8 mouse cellular contexts compared by ENCODE assay signal in the genomic region with DNA sequence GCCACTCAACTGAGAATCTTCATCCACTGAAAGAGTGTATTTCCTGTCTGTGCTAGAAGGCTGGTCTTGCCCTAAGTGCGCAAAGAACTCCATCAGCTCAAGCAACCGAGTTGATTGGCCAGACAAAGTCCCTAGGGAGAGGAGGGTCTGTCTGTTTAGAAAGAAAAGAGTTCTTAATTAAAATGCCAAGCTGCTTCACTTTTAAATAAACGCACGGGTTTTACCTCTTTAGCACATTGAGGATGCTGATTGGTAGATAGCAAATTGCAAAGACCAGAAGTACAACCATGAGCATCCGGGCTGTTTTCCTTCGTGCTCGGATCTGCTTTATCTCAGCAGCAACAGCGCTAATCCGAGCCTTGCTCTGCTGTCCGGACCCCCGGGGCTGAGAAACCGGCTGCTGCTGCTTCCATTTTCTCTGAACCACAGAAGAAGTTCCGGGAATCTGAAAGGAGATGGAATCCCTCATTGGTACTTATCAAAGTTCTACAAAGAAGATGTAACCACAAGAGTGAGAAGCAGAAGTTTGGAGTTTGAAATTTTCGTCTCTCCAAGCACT. TPM values are rescaled to one million over a fixed set of nuclear protein-coding genes. Genes with fewer than 3 reads are reported as not detected.
DNase-seq lines count a peak whose midpoint lies in the region; ATAC-seq and TF ChIP-seq lines count a peak whose summit lies in the region.

No protein-coding gene starts in this region.

- no peaks in the 10 kb centered on the region for H3K4me1 ChIP-seq in embryonic facial prominence, embryonic 11.5 days (ENCODE audit: control insufficient read depth, insufficient read depth, low read length)
- no peaks in the 10 kb centered on the region for H3K4me1 ChIP-seq in heart, postnatal 0 days (ENCODE audit: control insufficient read depth, insufficient read depth)
- H3K4me1 ChIP-seq in limb, embryonic 14.5 days (ENCODE audit: control insufficient read depth, insufficient read depth, low read length) = peaks cover 3% of the 10 kb centered on the region
- no peaks in the 10 kb centered on the region for H3K4me1 ChIP-seq in midbrain, postnatal 0 days (ENCODE audit: insufficient read depth, low read length)

- ATAC-seq in embryonic facial prominence, embryonic 11.5 days (replicated peaks; ENCODE audit: insufficient number of reproducible peaks, low FRiP score, low TSS enrichment, low read depth) = peak; percentile 81
- ATAC-seq in heart, postnatal 0 days (ENCODE audit: insufficient read depth, low read depth) = no peak
- peak; percentile 55 for ATAC-seq in limb, embryonic 14.5 days (ENCODE audit: low FRiP score, low read depth)
- ATAC-seq in midbrain, postnatal 0 days (ENCODE audit: low FRiP score) = peak; percentile 62; the same call in 1 of the 2 replicates

- no peaks in the 10 kb centered on the region for H3K36me3 ChIP-seq in embryonic facial prominence, embryonic 11.5 days (replicated peaks; ENCODE audit: control insufficient read depth, insufficient read depth, low read depth, low read length)
- H3K36me3 ChIP-seq in heart, postnatal 0 days (replicated peaks; ENCODE audit: control insufficient read depth, insufficient read depth, low read length) = no peaks in the 10 kb centered on the region
- H3K36me3 ChIP-seq in limb, embryonic 14.5 days (ENCODE audit: control insufficient read depth, insufficient read depth, low read length) = no peaks in the 10 kb centered on the region
- H3K36me3 ChIP-seq in midbrain, postnatal 0 days (ENCODE audit: insufficient read depth, low read length) = no peaks in the 10 kb centered on the region

- peak overlapping the region; percentile 55 for H3K9ac ChIP-seq in embryonic facial prominence, embryonic 11.5 days (replicated peaks; ENCODE audit: low read length)
- peak overlapping the region; percentile 41 for H3K9ac ChIP-seq in heart, postnatal 0 days (replicated peaks; ENCODE audit: low read depth, low read length)
- peak overlapping the region; percentile 55 for H3K9ac ChIP-seq in limb, embryonic 14.5 days (ENCODE audit: low read depth, low read length, severe bottlenecking)
- no peak overlapping the region for H3K9ac ChIP-seq in midbrain, postnatal 0 days (replicated peaks; ENCODE audit: low read length, poor library complexity, severe bottlenecking)

- H3K27me3 ChIP-seq in embryonic facial prominence, embryonic 11.5 days (ENCODE audit: control insufficient read depth, insufficient read depth, low read length) = no peaks in the 10 kb centered on the region
- H3K27me3 ChIP-seq in heart, postnatal 0 days (ENCODE audit: control insufficient read depth, insufficient read depth, low read length) = no peaks in the 10 kb centered on the region
- no peaks in the 10 kb centered on the region for H3K27me3 ChIP-seq in limb, embryonic 14.5 days (ENCODE audit: control insufficient read depth, insufficient read depth, low read length)
- H3K27me3 ChIP-seq in midbrain, postnatal 0 days (ENCODE audit: insufficient read depth, low read length) = no peaks in the 10 kb centered on the region

- peak overlapping the region; percentile 62 for H3K27ac ChIP-seq in embryonic facial prominence, embryonic 11.5 days (replicated peaks; ENCODE audit: low read depth, low read length)
- peak overlapping the region; percentile 3; the same call in 1 of the 2 replicates for H3K27ac ChIP-seq in heart, postnatal 0 days (ENCODE audit: low read depth)
- H3K27ac ChIP-seq in limb, embryonic 14.5 days (replicated peaks; ENCODE audit: low read depth, low read length) = peak overlapping the region; percentile 58; the same call in 1 of the 2 replicates
- H3K27ac ChIP-seq in midbrain, postnatal 0 days (ENCODE audit: low read depth, low read length) = no peak overlapping the region

- WGBS in embryonic facial prominence, embryonic 11.5 days = 2% methylated on average over 14 of the region's 14 CpGs
- WGBS in heart, postnatal 0 days = 3% methylated on average over 14 of the region's 14 CpGs
- WGBS in limb, embryonic 14.5 days = 3% methylated on average over 14 of the region's 14 CpGs
- 3% methylated on average over 14 of the region's 14 CpGs for WGBS in midbrain, postnatal 0 days

- peak overlapping the region; percentile 53 for H3K4me2 ChIP-seq in embryonic facial prominence, embryonic 11.5 days (ENCODE audit: low read depth, low read length)
- H3K4me2 ChIP-seq in heart, postnatal 0 days (ENCODE audit: low read depth, low read length) = peak overlapping the region; percentile 85
- peak overlapping the region; percentile 81 for H3K4me2 ChIP-seq in limb, embryonic 14.5 days (replicated peaks; ENCODE audit: low read depth, low read length, severe bottlenecking)
- H3K4me2 ChIP-seq in midbrain, postnatal 0 days (ENCODE audit: low read depth, low read length, poor library complexity, severe bottlenecking) = peak overlapping the region; percentile 52

- peak; percentile 20 to 36 for DNase-seq in cerebellum, postnatal 4 days (ENCODE audit: low spot score in 2 of 2)
- no peak for DNase-seq in cerebellum, adult 11 months
- DNase-seq in CD4-positive, CD25-positive, alpha-beta regulatory T cell, adult 2 months (ENCODE audit: low read depth, low spot score) = peak; percentile 9
- peak; percentile 64 for DNase-seq in embryonic facial prominence, embryonic 11.5 days (ENCODE audit: low spot score)
- peak; percentile 8 for DNase-seq in heart, postnatal 0 days (ENCODE audit: low spot score)
- DNase-seq in limb, embryonic 14.5 days (ENCODE audit: low spot score) = peak; percentile 44
- peak; percentile 56 for DNase-seq in midbrain, postnatal 0 days (ENCODE audit: low spot score)
- DNase-seq in layer of hippocampus, adult 11-12 months (ENCODE audit: low spot score) = no peak

- TF ChIP-seq CTCF in heart, postnatal 0 days (IDR thresholded peaks at IDR 0.05; ENCODE audit: low read depth) = no peak
- no peak for TF ChIP-seq CTCF in midbrain, postnatal 0 days (IDR thresholded peaks at IDR 0.05)

- TF ChIP-seq POLR2A in limb, embryonic 14.5 days (IDR thresholded peaks at IDR 0.05; ENCODE audit: borderline replicate concordance, extremely low read depth, insufficient read depth, insufficient read length) = no peak

- H3K9me3 ChIP-seq in embryonic facial prominence, embryonic 11.5 days (replicated peaks; ENCODE audit: control insufficient read depth, low read length) = no peaks in the 10 kb centered on the region
- no peaks in the 10 kb centered on the region for H3K9me3 ChIP-seq in heart, postnatal 0 days (replicated peaks; ENCODE audit: control insufficient read depth, low read length)
- H3K9me3 ChIP-seq in limb, embryonic 14.5 days (ENCODE audit: control insufficient read depth, low read length) = no peaks in the 10 kb centered on the region
- H3K9me3 ChIP-seq in midbrain, postnatal 0 days (ENCODE audit: low read length) = no peaks in the 10 kb centered on the region

- no peak for TF ChIP-seq EP300 in heart, postnatal 0 days (IDR thresholded peaks at IDR 0.05; ENCODE audit: low read depth)

- H3K4me3 ChIP-seq in embryonic facial prominence, embryonic 11.5 days (ENCODE audit: low read depth, low read length) = peak overlapping the region; percentile 29
- peak overlapping the region; percentile 49 for H3K4me3 ChIP-seq in heart, postnatal 0 days (ENCODE audit: low read depth, low read length)
- H3K4me3 ChIP-seq in limb, embryonic 14.5 days (replicated peaks; ENCODE audit: low read length) = peak overlapping the region; percentile 39
- H3K4me3 ChIP-seq in midbrain, postnatal 0 days (ENCODE audit: low read depth, low read length) = peak overlapping the region; percentile 23

RNA-seq across cellular contexts. Expression of a gene that starts 22.6 kb away (rescaled TPM):
- polyA plus RNA-seq in embryonic facial prominence, embryonic 11.5 days (2014; fragmentation: Nextera tagmentation; extraction: Ambion mirVana) = not detected in 2 replicates
- not detected in 2 replicates for total RNA-seq in heart, postnatal 0 days (2014; rRNA removed; ENCODE audit: low replicate concordance)
- polyA plus RNA-seq in heart, postnatal 0 days (2015; fragmentation: Nextera tagmentation; extraction: Ambion mirVana) = not detected in 2 replicates
- not detected in 2 replicates for polyA plus RNA-seq in limb, embryonic 14.5 days (2012; rRNA removed)
- not detected in 2 replicates for polyA plus RNA-seq in limb, embryonic 14.5 days (2014; fragmentation: Nextera tagmentation; extraction: Ambion mirVana)
- total RNA-seq in midbrain, postnatal 0 days (2014; rRNA removed) = not detected in 2 replicates
- polyA plus RNA-seq in midbrain, postnatal 0 days (2015; fragmentation: Nextera tagmentation; extraction: Ambion mirVana) = 0.09 TPM in 1 of 2 replicates, not detected in the other

Comparison
In these comparisons a context has a peak if more than half of its experiments do, and no peak if none do; other contexts are left out.
1. DNase-seq: peak in cerebellum, postnatal 4 days (2 of 2), CD4-positive, CD25-positive, alpha-beta regulatory T cell, adult 2 months (single experiment), embryonic facial prominence, embryonic 11.5 days (single experiment), heart, postnatal 0 days (single experiment), limb, embryonic 14.5 days (single experiment) and midbrain, postnatal 0 days (single experiment); none in cerebellum, adult 11 months (single experiment) and layer of hippocampus, adult 11-12 months (single experiment).
2. Peak in every context shown above with its lines, with median percentiles within 50 percentile points of each other: H3K4me2 ChIP-seq and H3K4me3 ChIP-seq.